Mouse (Mus musculus): ENCODE results near the gene Rsbn1l.
A peak's percentile ranks its signal among the peaks of the same experiment; 100 is the strongest.
"Not testable (repeated sequence)": the region's sequence is repeated elsewhere in the genome, so short reads cannot be mapped to it uniquely, and the experiment has no call there.

Rsbn1l gene

DNA sequence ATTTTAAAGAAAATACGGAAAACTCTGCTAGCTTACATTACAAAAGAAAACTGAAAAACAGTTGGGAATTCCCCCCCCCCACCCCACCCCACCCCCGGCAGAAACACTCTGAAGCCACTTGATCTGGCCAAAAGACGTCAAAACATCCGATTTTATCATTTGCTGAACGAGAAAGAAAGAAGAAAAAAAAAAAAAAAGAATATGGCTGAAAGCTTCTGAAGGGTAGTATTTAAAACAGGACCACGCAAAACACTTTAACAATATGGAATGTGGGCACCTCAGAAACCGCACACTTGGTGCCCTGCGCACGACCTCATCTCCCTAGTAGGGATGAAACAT is 5.7 kb downstream of the Rsbn1l start:
- DNase-seq (ENCODE audit: low read depth, low spot score) = no peak

- DNase-seq (ENCODE audit: low read depth, low spot score) = peak; percentile 23
These were observed 6.1 kb downstream of the Rsbn1l start for GRCm38 (mm10) chr5:20950093-20950492.

- DNase-seq (ENCODE audit: low read depth, low spot score) = peak; percentile 26
These were observed 9.3 kb downstream of the Rsbn1l start for GRCm38 (mm10) chr5:20946906-20947305.

- no peak for DNase-seq (ENCODE audit: low read depth, low spot score)
These were observed 11.0 kb downstream of the Rsbn1l start for GRCm38 (mm10) chr5:20944961-20945748.

DNA sequence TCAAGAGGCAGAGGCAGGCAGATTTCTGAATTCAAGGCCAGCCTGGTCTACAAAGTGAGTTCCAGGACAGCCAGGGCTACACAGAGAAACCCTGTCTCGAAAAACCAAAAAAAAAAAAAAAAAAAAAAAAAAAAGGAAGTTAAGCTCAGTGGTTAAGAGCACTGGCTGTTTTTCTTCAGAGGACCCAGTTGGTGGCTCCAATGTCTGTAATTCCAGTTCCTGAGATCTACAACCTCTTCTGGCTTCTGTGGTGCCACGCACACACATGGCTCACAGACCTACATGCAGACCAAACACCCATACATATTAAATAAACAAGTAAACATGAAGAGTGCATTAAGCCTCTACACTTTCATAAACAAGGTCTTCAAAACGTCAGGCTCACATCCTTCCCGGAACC is 12.4 kb downstream of the Rsbn1l start:
- not testable (repeated sequence) for DNase-seq (ENCODE audit: low read depth, low spot score)

DNA sequence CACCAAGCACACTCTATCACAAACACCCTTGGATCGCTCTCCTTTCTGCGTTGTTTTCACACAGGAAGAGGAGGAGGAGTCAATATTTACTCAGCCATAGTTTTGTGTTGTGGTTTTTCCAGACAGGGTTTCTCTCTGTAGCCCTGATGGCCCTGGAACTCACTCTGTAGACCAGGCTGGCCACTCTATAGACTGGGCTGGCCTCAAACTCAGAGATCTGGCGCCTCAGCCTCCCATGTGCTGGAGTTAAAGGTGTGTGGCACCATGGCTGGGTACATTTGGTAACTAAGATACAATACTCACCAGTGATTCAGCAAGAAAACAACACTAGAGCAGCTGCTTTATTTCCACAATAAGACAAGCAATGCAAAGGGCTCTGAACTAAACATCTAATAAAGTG is 13.7 kb downstream of the Rsbn1l start:
- DNase-seq (ENCODE audit: low read depth, low spot score) = no peak

- DNase-seq (ENCODE audit: low read depth, low spot score) = no peak
These were observed 15.0 kb downstream of the Rsbn1l start for GRCm38 (mm10) chr5:20941205-20941604.

GRCm38 (mm10) chr5:20940696-20941095 is 15.5 kb downstream of the Rsbn1l start:
- DNase-seq (ENCODE audit: low read depth, low spot score) = no peak

GRCm38 (mm10) chr5:20940040-20940571 is 16.1 kb downstream of the Rsbn1l start:
- no peak for DNase-seq (ENCODE audit: low read depth, low spot score)

DNA sequence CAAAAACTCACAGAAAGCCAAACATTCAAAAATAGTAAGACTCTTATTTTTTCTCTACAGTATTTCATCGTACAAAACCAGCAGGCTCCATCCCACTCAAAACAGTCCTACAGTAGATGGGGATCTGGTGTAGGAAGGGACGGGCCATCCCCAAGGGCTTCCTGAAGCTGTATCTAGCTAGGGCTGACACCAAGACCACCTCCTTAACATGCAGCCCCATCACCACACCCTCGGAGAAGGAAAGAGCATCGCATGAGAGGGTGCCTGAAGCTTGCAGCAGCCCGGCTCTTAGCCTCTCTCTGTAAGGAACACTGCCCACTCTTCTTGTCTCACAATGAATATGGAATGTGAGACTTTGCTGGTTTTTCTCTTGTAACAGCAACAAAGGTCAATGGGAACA is 17.7 kb downstream of the Rsbn1l start:
- no peak for DNase-seq (ENCODE audit: low read depth, low spot score)

DNA sequence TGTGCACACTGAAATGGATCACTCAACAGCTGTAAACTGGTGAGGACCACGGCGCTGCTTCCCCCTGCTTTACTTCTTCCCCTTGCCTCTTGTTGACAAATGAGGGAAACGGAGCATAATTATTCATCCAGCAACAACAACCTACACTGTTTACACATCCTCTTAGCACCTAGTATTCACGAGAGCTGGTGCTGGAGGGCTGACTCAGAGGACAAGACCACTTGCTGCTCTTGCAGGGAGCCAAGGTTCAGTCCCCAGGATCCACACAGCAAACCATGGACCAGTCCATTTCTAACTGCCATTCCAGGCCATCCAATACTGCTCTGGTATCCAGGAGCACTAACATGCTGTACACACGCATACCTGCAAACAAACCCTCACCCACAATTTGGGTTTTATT is 20.3 kb downstream of the Rsbn1l start:
- DNase-seq (ENCODE audit: low read depth, low spot score) = no peak

GRCm38 (mm10) chr5:20932585-20932984 is 23.6 kb downstream of the Rsbn1l start:
- DNase-seq (ENCODE audit: low read depth, low spot score) = no peak

DNA sequence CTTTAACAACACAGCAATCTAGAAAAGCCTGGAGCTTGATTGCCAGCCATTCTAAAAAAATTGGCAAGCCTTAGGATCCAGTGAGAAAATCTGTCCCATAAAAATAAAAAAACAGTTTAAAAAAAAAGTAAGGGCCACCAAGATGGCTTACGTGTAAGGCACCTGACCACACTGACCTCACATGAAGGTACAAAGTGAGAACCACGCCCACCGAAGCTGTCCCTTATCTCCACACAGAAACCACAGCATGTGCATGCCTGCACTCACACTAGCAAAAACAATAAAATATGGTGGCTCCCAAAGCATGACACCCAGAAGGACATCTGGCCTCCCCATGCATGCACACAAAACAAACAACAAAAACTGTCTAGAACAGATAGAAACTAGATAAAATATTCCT is 24.9 kb downstream of the Rsbn1l start:
- DNase-seq (ENCODE audit: low read depth, low spot score) = no peak

DNA sequence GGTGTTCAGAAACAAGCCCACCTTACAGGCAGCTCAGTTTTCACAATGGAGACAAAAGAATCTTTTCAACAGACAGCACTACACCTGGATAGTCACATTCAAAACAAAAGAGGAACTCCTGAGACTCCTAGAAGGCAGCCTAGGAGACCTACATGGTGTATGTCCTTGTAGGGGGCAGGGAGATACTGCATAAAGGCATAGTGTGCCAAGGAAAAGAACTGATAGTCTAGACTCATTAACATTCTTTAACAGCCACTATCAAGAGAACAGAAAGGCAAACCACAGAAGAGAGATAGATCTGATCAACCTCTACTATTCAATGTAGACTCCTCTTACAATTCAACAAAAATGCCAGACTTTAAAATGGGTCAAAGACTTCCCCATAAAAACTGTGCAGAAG is 25.8 kb downstream of the Rsbn1l start:
- no peak for DNase-seq (ENCODE audit: low read depth, low spot score)

DNA sequence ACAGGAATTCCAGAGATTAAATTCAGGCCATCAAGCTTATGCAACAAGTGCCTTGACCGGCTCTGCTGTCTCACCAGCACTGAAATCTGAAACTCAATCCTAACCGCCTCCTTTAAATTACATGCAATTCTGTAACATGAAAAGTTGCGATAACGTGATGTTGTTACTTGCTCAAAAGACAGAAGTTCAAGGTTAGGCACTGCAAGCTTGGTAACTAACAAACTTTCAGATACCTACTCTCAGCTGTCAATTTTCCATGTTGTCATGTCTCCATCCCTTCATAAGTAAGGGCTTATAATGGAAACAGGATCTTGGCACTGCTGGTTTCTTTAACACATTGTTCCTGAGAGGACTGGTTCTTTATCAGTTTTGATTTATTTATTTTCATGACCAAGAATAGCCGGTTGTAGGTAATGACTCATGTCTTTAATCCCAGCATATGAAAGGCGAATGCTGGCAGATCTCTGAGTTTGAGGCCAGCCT is 26.5 kb downstream of the Rsbn1l start:
- DNase-seq (ENCODE audit: low read depth, low spot score) = peak; percentile 86

- DNase-seq (ENCODE audit: low read depth, low spot score) = peak; percentile 61
These were observed 30.7 kb downstream of the Rsbn1l start for GRCm38 (mm10) chr5:20925451-20925850.

DNA sequence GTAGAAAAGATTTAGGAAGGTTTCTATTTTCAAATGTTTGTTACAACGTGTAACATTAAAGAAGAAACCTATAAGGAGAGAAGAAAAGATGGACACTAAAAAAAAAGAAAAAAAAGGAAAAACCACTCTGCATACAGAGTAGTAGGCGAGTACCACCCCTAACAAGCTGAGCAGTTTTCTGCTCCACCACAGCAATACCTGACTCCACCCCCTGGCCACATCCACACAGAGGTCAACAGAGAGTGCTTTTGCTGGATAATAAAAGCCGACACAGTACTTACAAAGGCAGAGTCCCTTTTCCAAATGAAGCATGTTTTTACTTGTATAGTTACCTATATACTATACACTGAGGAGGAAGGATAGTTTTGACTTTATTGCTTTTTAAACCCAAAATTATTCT is 31.6 kb downstream of the Rsbn1l start:
- no peak for DNase-seq (ENCODE audit: low read depth, low spot score)

- no peak for DNase-seq (ENCODE audit: low read depth, low spot score)
These were observed 36.6 kb downstream of the Rsbn1l start for GRCm38 (mm10) chr5:20919566-20919965.

DNA sequence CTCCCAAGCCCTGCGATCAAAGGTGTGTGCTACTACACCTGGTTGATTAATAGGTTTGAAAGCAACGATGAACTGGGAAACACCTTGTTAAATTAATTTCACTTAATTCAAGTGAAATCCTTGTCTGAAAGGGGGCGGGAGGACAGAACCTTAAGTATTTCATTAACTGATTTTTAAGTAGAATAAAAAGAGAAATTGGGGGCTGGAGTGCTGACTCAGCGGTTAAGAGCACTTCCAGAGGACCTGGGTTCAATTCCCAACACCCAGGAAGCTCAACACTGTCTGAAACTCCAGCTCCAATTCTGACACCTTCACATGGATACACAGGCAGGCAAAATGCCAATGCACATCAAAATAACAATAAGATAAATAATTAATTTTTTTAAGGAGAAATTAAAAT is 37.2 kb downstream of the Rsbn1l start:
- DNase-seq (ENCODE audit: low read depth, low spot score) = no peak

DNA sequence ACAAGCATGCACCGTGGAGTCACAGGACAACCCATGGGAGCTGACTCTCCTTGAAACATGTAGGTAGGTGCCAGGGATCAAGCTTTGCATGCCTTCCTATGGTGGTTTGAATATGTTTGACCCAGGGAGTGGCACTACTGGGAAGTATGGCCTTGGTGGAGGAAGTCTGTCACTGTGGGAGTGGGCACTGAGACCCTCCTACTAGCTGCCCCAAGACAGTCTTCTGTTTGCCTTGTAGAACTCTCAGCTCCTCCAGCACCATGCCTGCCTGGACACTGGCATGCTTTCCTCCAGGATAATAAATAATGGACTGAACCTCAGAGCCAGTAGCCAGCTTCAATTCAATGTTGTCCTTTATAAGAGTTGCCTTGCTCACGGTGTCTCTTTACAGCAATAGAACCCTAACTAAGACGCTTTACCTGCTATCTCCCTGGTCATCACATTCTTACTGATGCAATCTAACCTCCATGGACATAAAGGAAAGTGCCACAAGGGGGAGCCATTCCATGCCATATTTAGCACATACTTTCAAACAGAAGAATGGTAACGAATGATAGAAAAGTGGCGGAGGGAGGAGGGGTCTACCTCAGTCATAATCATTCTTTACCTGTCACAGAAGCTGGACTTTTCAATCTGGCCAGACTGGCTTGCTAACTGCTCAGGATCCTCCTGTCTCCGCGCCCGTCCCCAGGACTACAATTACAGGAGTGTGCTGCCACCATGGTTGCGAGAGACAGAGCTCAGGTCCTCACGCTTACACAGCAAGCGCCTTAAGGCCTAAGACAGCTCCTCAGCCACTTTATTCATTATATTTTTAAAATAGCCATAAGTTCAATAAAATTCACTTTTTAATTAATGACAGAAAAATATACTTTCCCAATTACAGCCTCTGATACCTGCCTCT is 42.6 kb downstream of the Rsbn1l start:
- DNase-seq (ENCODE audit: low read depth, low spot score) = peak; percentile 84

GRCm38 (mm10) chr5:20911741-20912140 is 44.5 kb downstream of the Rsbn1l start:
- no peak for DNase-seq (ENCODE audit: low read depth, low spot score)

DNA sequence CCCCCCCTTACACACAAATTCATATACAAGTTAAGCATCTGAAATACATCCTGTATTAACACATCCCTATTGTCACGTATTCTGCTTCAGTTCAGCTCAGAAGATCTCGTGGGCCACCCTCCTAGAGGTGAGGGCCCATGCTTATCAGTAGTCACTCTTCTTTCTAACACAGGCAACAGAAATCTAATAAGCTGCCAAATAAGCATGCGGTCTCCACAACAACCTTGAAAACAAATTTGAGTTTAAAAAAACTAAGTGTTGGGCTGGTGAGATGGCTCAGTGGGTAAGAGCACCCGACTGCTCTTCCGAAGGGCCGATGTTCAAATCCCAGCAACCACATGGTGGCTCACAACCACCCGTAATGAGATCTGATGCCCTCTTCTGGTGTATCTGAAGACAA is 50.0 kb downstream of the Rsbn1l start:
- no peak for DNase-seq (ENCODE audit: low read depth, low spot score)

All from 3T3-L1 (cell line).